Mouse (Mus musculus) testis, adult 2 months (tissue): ENCODE data around the gene Dirc2. TPM values are rescaled to one million over a fixed set of nuclear protein-coding genes. Genes with fewer than 3 reads are reported as not detected.
A peak's percentile ranks its signal among the peaks of the same experiment; 100 is the strongest.

Experiments used
- H3K27ac ChIP-seq: fragments of 200-500 bp; 2 replicates; pipeline ENCODE4 v1.5.1; 2012; ENCODE audit warnings: low read depth, low read length; ENCODE audit not compliant: control insufficient read depth, insufficient read depth
- H3K27me3 ChIP-seq: fragments of 200-500 bp; 2 replicates; pipeline ENCODE4 v1.6.1; 2012; ENCODE audit warnings: mild to moderate bottlenecking, low read length, moderate library complexity; ENCODE audit not compliant: control insufficient read depth, insufficient read depth
- H3K36me3 ChIP-seq: fragments of 200-500 bp; 2 replicates; pipeline ENCODE4 v1.6.1; 2012; ENCODE audit warnings: mild to moderate bottlenecking, low read length; ENCODE audit not compliant: control insufficient read depth, insufficient read depth
- H3K4me1 ChIP-seq: fragments of 200-500 bp; 2 replicates; pipeline ENCODE4 v1.6.1; 2012; ENCODE audit warnings: low read length; ENCODE audit not compliant: control insufficient read depth, insufficient read depth
- H3K4me3 ChIP-seq: fragments of 200-500 bp; 2 replicates; pipeline ENCODE4 v1.5.1; 2012; ENCODE audit warnings: low read depth, mild to moderate bottlenecking, low read length, moderate library complexity, mixed read lengths; ENCODE audit not compliant: control insufficient read depth
- CTCF ChIP-seq: fragments of 200-500 bp; IDR thresholded peaks from 2 replicates; pipeline ENCODE4 v1.5.1; 2012; ENCODE audit warnings: low read depth, mild to moderate bottlenecking, inconsistent platforms, low read length, moderate library complexity; ENCODE audit not compliant: control insufficient read depth, insufficient read depth, insufficient replicate concordance
- POLR2A ChIP-seq: fragments of 200-500 bp; IDR thresholded peaks from 2 replicates; pipeline ENCODE4 v1.6.1; 2012; ENCODE audit warnings: low read depth, mild to moderate bottlenecking, inconsistent platforms, low read length, moderate library complexity; ENCODE audit not compliant: control insufficient read depth
- polyA plus RNA-seq: library from polyadenylated mRNA; depleted of rRNA; stranded (reverse); fragments of >200 nt; gene quantifications from 2 replicates; pipeline ENCODE4 v1.2.3, GENCODE M21; 2012

Gene Dirc2
- polyA plus RNA-seq, 1 experiment: 3.5 TPM

DNA sequence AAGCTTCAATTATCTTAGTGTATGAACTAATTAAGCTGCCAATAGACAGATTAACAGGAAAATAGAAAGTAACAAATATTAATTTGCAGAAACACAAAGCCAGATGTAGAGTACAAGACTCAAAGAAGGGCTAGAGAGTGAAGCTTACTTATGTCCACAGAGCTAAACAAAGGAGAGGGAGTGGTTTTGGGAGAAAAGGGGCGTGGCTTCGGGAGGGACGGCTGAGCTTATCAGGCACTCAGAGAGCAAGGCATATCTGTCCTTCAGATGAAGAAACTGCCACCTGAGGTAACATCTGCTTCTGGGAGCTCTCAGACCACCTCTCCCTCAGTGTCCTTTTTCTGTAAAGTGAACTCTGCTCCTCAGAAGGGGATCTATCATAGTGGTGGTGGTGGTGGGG is 90.7 kb downstream of the Dirc2 start:
- TF ChIP-seq CTCF (no peak), POLR2A (no peak)
- no peak overlapping the region for H3K27ac ChIP-seq
- H3K27me3 ChIP-seq: no peaks in the 10 kb centered on the region
- no peak overlapping the region for H3K4me3 ChIP-seq
- peaks cover 7% of the 10 kb centered on the region for H3K4me1 ChIP-seq
- no peaks in the 10 kb centered on the region for H3K36me3 ChIP-seq

DNA sequence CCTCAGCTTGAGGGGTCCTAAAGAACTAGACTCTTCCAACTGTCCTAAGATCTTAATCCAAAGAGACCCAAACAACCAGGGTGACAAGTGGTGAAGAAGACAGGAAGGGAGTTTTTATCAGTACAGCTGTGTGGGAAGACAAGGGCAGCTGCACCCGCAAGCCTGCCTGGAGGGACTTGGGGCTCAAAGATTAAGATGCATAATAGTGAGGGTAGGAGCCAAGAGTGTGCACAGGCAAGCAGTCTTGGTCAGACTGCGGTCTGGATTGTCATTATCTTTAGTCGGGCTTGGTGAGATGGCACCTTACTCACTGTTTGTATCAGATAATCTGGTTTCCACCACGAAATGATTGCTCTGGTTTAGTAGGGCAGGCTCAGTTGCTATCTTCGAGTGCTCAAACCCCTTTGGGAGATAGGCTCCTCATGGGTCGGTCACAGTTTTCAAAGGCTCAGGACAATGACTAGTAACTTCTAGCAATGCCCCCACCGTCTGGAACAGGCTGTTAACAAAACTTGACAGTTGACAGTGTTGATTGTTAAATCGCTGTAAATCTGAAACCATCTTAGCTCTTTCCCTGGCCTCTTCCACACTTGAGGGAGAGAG is 91.5 kb downstream of the Dirc2 start:
- H3K27me3 ChIP-seq: no peaks in the 10 kb centered on the region
- H3K4me3 ChIP-seq: no peak overlapping the region
- H3K36me3 ChIP-seq: no peaks in the 10 kb centered on the region
- peaks cover 7% of the 10 kb centered on the region for H3K4me1 ChIP-seq
- TF ChIP-seq POLR2A (no peak), CTCF (no peak)
- no peak overlapping the region for H3K27ac ChIP-seq

DNA sequence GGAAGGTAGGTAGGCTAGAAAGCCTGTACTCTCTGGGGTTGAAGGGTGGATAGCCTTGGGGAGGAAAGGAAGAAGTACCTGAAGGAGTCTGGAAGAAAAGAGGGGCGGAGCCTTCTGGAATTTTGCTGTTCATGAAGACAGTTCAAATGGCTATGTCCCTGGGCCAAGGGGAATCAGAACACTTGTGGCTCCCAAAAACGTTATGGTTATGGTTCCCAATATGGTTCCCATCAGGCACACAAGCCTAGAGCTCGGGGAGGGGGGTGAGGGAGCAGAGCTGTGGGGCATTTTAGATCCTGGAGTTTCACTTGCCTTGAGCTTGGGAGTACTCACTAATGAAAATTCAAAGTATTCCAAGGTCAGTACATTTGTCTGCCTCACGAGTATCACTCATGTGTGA is 104.3 kb downstream of the Dirc2 start:
- H3K27me3 ChIP-seq: 0 out of 2 replicates have a peak, but pooled peaks cover 2% of the 10 kb centered on the region
- no peaks in the 10 kb centered on the region for H3K36me3 ChIP-seq
- TF ChIP-seq CTCF (no peak), POLR2A (no peak)
- H3K27ac ChIP-seq: no peak overlapping the region
- peaks cover 4% of the 10 kb centered on the region for H3K4me1 ChIP-seq
- no peak overlapping the region for H3K4me3 ChIP-seq

DNA sequence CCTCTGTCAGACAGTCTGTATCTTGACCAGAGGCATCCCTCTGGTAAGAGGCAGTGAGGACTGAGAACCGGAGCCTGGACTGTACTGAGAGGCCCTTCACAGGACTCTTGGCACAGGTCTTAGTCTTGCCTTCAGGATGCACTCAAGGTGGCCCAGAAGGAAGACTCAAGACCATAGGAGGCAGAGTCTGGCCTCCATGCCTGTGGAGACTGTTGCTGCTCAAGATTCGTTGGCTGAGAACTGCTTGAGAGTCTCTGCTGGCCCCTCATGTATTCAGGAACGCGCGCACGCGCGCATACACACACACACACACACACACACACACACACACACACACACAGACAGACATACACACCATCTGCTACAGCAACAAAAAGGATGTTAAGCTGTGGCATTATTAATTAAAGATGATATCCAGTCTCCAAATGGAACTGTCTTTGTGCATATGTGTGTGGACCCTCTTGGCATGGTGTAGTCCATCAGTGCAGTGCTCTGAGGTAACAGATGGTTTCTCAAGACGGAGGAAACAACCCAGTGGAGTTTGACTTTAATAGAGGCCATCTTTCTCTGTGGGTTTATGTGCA is 105.2 kb downstream of the Dirc2 start:
- Histone ChIP-seq H3K27ac (no peak overlapping the region), H3K36me3 (no peaks in the 10 kb centered on the region), H3K4me1 (peaks cover 7% of the 10 kb centered on the region), H3K4me3 (no peak overlapping the region), H3K27me3 (0 out of 2 replicates have a peak, but pooled peaks cover 2% of the 10 kb centered on the region)
- TF ChIP-seq CTCF (no peak), POLR2A (no peak)

DNA sequence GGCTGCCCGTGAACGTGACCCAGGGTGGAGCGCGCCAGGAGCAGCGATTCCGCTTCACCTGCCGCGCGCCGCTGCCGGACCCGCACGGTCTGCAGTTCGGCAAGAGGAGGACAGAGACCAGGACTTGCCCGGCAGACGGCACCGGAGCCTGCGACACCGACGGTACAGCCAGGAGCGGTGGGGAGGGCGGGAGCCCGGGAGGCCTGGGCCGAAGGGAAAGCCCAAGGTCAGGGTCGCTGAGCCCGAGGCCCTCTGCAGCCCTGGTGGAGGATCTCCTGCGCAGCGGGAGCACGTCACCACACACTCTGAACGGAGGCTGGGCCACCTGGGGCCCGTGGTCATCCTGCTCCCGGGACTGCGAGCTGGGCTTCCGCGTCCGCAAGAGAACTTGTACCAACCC is 108.9 kb downstream of the Dirc2 start:
- Histone ChIP-seq H3K4me1 (peaks cover 7% of the 10 kb centered on the region), H3K4me3 (peak overlapping the region; percentile 65), H3K27me3 (0 out of 2 replicates have a peak, but pooled peaks cover 2% of the 10 kb centered on the region), H3K36me3 (no peaks in the 10 kb centered on the region), H3K27ac (no peak overlapping the region)
- TF ChIP-seq POLR2A (no peak), CTCF (no peak)

DNA sequence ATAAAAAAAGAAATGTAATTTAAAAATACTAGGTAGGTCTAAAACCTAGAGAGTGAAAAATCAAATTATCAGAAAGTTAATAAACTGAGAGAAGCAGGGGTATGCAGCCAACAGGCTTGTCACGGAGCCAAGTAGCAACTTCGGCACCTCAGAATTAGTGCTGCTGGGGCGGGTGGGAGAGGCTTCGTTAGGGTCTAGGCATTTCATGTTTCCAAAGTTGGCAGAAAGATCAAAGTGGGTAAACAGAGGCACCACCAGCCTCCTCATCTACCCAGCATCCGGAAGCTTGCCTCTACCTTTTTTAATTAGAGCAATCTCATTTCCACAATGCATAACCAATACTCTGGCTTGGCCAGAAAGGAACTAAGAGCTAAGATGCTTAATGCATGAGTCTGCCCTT is 115.2 kb downstream of the Dirc2 start:
- no peaks in the 10 kb centered on the region for H3K36me3 ChIP-seq
- no peak overlapping the region for H3K4me3 ChIP-seq

DNA sequence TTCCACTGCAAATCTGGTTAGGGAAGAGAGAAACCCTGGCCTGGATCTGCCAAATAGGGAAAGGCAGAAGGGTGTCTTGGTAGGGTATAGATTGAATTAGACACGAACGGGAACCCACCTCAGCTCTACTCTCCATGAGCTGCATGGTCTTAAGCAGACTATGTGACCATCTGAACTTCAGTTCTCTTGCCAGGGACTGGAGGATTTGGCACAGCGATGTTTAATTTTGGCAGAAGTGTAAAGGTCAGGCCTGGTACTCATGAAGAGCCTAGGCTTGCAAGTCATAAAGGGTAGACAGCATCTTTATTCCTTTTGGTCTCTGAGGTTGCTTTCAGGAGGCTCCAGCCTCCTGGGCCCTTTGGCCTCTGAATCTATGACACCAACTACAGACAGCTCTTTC is 116.5 kb downstream of the Dirc2 start:
- Histone ChIP-seq H3K27ac (no peak overlapping the region), H3K4me3 (no peak overlapping the region), H3K4me1 (no peaks in the 10 kb centered on the region), H3K36me3 (no peaks in the 10 kb centered on the region; the same call in 1 of the 2 replicates), H3K27me3 (no peaks in the 10 kb centered on the region)
- TF ChIP-seq CTCF (no peak), POLR2A (no peak)

More for the DNA sequence above, 115.2 kb downstream of the Dirc2 start:
- TF ChIP-seq CTCF: no peak
- no peak for TF ChIP-seq POLR2A
- no peaks in the 10 kb centered on the region for H3K4me1 ChIP-seq
- H3K27ac ChIP-seq: no peak overlapping the region
- H3K27me3 ChIP-seq: no peaks in the 10 kb centered on the region
